Mouse (Mus musculus): Measurements from ENCODE around the gene 2310022A10Rik.

2310022A10Rik gene

DNA sequence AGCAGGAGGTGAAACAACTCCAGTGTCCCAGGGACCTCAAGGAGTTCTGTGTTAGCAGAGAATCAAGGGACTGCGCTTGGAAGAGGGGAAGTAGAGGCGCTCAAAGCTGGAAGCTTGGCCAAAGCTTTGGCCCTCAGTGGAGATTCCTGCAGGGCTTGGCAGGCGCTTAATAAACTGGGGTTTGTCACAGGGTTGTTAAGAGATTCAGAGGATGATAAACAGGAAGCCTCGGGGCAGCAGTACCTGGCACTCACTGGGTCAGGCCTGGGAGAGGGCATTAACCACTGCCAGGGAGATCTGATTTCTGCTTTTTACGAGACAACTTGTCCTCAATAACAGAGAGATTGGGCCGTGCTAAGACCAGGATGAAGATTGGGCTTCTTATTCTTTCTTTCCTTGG lies 68.0 kb downstream of the 2310022A10Rik start:
- peak; percentile 67 to 74 for DNase-seq

- DNase-seq = no peak
Observed at GRCm38 (mm10) chr7:27622234-27622633, 69.2 kb downstream of the 2310022A10Rik start.

DNA sequence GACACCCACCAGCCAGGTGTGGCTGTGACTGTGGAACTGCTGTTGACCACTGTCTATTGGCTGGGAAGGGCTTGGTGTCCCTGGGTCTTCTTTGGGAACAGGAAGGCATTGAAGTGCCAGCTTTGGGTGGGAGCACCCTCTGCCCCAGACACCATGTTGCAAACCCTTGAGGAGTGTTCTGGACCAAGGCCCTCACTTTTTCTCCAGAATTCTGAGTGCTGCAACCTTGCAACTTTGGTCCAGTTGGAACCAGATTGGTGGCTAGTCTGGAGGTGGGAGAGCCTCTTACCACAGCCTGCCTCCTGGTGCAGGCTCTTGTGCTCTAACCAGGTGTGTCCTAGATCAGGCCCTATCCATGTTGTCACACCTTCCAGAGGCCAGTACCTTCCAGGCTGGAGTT lies 71.9 kb downstream of the 2310022A10Rik start:
- no peak for DNase-seq

GRCm38 (mm10) chr7:27627707-27628106 lies 74.7 kb downstream of the 2310022A10Rik start:
- DNase-seq = no peak

GRCm38 (mm10) chr7:27628190-27628589 lies 75.2 kb downstream of the 2310022A10Rik start:
- peak; percentile 63 to 69 for DNase-seq

DNA sequence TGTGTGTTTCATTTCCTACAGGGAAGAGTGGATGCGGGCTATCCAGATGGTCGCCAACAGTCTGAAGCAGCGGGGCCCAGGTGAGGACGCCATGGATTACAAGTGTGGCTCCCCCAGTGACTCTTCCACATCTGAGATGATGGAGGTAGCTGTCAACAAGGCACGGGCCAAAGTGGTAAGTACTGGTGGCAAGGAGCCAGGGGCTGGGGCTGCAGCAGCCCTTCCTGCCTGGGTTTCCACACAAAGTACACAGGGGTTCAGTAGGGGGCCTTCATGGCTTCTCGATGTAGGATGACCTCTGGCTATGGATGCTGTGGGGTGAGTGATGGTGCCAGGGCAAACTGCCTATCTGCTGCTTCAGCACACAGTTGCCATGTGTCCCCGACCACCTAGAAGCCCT lies 75.8 kb downstream of the 2310022A10Rik start:
- peak in 1 of 2 experiments; percentile 51 for DNase-seq

DNA sequence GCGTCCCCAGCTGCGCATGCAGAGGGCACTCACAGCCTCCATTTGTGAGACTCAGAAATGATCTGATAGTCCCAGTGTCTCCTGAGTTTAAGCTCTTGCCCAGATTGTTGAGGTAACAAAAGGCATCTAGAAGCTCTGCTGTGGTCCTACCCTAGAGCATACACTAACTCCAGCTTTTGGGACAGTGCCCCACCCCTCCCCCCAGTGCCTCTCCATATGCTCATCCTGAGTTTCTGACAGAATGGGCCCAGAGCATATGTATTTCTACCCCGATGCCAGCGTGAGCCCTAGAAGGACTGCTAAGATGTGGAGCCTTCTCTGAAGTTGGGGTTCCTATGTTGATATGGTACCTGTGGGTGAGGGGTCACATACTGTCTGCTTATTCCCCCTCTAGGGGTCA lies 78.4 kb downstream of the 2310022A10Rik start:
- peak; percentile 68 to 79 for DNase-seq

Data from cerebellum, postnatal 25 days (tissue).